In genomic region chrX:52231984-52232383, GRCm38 (mm10) we compare ENCODE assay signal across 13 mouse cellular contexts.
"Had no signal": no experiment of that assay in that cellular context is flagged by ENCODE, and none has a peak within 500 bp of the region (broad histone marks: within the 10 kb centered on the region; RNA-seq: fewer than 3 reads in every experiment).

No protein-coding gene starts in this region.

- H3K9me3 ChIP-seq: liver, embryonic 13.5 days; neural tube, embryonic 13.5 days had no signal

- H3K27ac ChIP-seq: left cerebral cortex, adult 2 months; liver, embryonic 13.5 days; neural tube, embryonic 13.5 days had no signal

- DNase-seq: kidney, adult 8-10 months; kidney, postnatal 25 days; liver; liver, embryonic 13.5 days; liver, postnatal 0 days; midbrain, embryonic 14.5 days; retina, postnatal 1 day; right cerebral cortex, postnatal 4 days; spleen, adult 18-20 months; thymus, postnatal 4 days had no signal

- H3K36me3 ChIP-seq: liver, embryonic 13.5 days; neural tube, embryonic 13.5 days had no signal

- H3K4me3 ChIP-seq: left cerebral cortex, adult 2 months; liver, embryonic 13.5 days; neural tube, embryonic 13.5 days had no signal

- H3K9ac ChIP-seq: liver, embryonic 13.5 days; liver, postnatal 0 days; neural tube, embryonic 13.5 days had no signal

- H3K4me1 ChIP-seq: liver, embryonic 13.5 days; neural tube, embryonic 13.5 days had no signal

- H3K27me3 ChIP-seq: liver, embryonic 13.5 days; neural tube, embryonic 13.5 days had no signal

- H3K4me2 ChIP-seq: liver, embryonic 13.5 days; neural tube, embryonic 13.5 days had no signal

- ATAC-seq: intestine, postnatal 0 days; liver, postnatal 0 days had no signal
